Mouse (Mus musculus) 3134 (cell line): ENCODE measurements around the gene Ms4a13.
"Not testable (repeated sequence)": the region's sequence is repeated elsewhere in the genome, so short reads cannot be mapped to it uniquely, and the experiment has no call there.

Experiments used
- DNase-seq: peaks from one replicate; pipeline ENCODE4 v3.0.0-alpha.2; 2011; ENCODE audit warnings: low spot score; ENCODE audit not compliant: insufficient read length; ENCODE audit errors: extremely low read depth

Gene Ms4a13

GRCm38 (mm10) chr19:11196546-11196945, at the start of gene Ms4a13:
Ms4a13 (minus strand) TSS chr19:11196737.
- DNase-seq = no peak

GRCm38 (mm10) chr19:11244230-11244629, 47.7 kb upstream of the Ms4a13 start:
- DNase-seq = no peak

- no peak for DNase-seq
Measured at GRCm38 (mm10) chr19:11242560-11242959, 46.0 kb upstream of the Ms4a13 start.

- DNase-seq = no peak
Measured at GRCm38 (mm10) chr19:11235820-11236219, 39.3 kb upstream of the Ms4a13 start.

- no peak for DNase-seq
Measured at GRCm38 (mm10) chr19:11234921-11235735, 38.6 kb upstream of the Ms4a13 start.

- DNase-seq = no peak
Measured at GRCm38 (mm10) chr19:11234244-11234643, 37.7 kb upstream of the Ms4a13 start.

- DNase-seq = no peak
Measured at GRCm38 (mm10) chr19:11232348-11232747, 35.8 kb upstream of the Ms4a13 start, which contains the start of gene Ms4a12. Ms4a12 (minus strand) TSS chr19:11232448.

- DNase-seq = no peak
Measured at GRCm38 (mm10) chr19:11192552-11192951, 4.0 kb downstream of the Ms4a13 start.

GRCm38 (mm10) chr19:11184121-11184520, 12.4 kb downstream of the Ms4a13 start:
- no peak for DNase-seq

GRCm38 (mm10) chr19:11177464-11177863, 19.1 kb downstream of the Ms4a13 start:
- no peak for DNase-seq

GRCm38 (mm10) chr19:11165172-11165571, 31.4 kb downstream of the Ms4a13 start, which contains the start of gene 1700025F22Rik:
1700025F22Rik (minus strand) TSS chr19:11165320.
- peak; percentile 2 for DNase-seq

GRCm38 (mm10) chr19:11157890-11158289, 38.6 kb downstream of the Ms4a13 start:
- DNase-seq = not testable (repeated sequence)

GRCm38 (mm10) chr19:11135336-11135735, 61.2 kb downstream of the Ms4a13 start:
- no peak for DNase-seq

- DNase-seq = no peak
Measured at GRCm38 (mm10) chr19:11134852-11135251, 61.7 kb downstream of the Ms4a13 start.

GRCm38 (mm10) chr19:11130776-11131175, 65.8 kb downstream of the Ms4a13 start, which contains the start of gene 1700017D01Rik:
1700017D01Rik (minus strand) TSS chr19:11130876.
- DNase-seq = not testable (repeated sequence)

- DNase-seq = no peak
Measured at GRCm38 (mm10) chr19:11129702-11130101, 66.8 kb downstream of the Ms4a13 start.

- not testable (repeated sequence) for DNase-seq
Measured at GRCm38 (mm10) chr19:11121016-11121420, 75.5 kb downstream of the Ms4a13 start.
